ENCODE assay signal across 18 mouse cellular contexts in genomic region chr17:66263405-66263804, GRCm38 (mm10).
"Had no signal": no experiment of that assay in that cellular context is flagged by ENCODE, and none has a peak within 500 bp of the region (broad histone marks: within the 10 kb centered on the region; RNA-seq: fewer than 3 reads in every experiment).

No protein-coding gene starts in this region.

- H3K27me3 ChIP-seq: neural tube, embryonic 13.5 days; neural tube, embryonic 15.5 days; stomach, embryonic 15.5 days had no signal

- H3K36me3 ChIP-seq: midbrain, embryonic 10.5 days; midbrain, embryonic 12.5 days; neural tube, embryonic 13.5 days; neural tube, embryonic 15.5 days; stomach, embryonic 15.5 days had no signal

- H3K27ac ChIP-seq: midbrain, embryonic 10.5 days; midbrain, embryonic 12.5 days; neural tube, embryonic 13.5 days; neural tube, embryonic 15.5 days; stomach, embryonic 15.5 days had no signal

- H3K4me2 ChIP-seq: lung, embryonic 14.5 days; midbrain, embryonic 12.5 days; neural tube, embryonic 13.5 days; neural tube, embryonic 15.5 days; stomach, embryonic 15.5 days had no signal

- ATAC-seq: midbrain, embryonic 16.5 days had no signal

- H3K9me3 ChIP-seq: midbrain, embryonic 10.5 days; midbrain, embryonic 12.5 days; neural tube, embryonic 13.5 days; neural tube, embryonic 15.5 days; stomach, embryonic 15.5 days had no signal

- H3K4me3 ChIP-seq: midbrain, embryonic 10.5 days; midbrain, embryonic 12.5 days; myocyte; neural tube, embryonic 13.5 days; neural tube, embryonic 15.5 days; stomach, embryonic 15.5 days had no signal

- H3K9ac ChIP-seq: lung, embryonic 14.5 days; midbrain, embryonic 12.5 days; neural tube, embryonic 13.5 days; neural tube, embryonic 15.5 days; stomach, embryonic 15.5 days had no signal

- H3K4me1 ChIP-seq: neural tube, embryonic 13.5 days; neural tube, embryonic 15.5 days; stomach, embryonic 15.5 days had no signal

- DNase-seq: lung, adult 18-20 months; lung, embryonic 14.5 days; lung, postnatal 10 days; lung, postnatal 4 days; midbrain, embryonic 14.5 days; retina, postnatal 1 day; right cerebral cortex, adult 18-20 months; right cerebral cortex, postnatal 25 days; right cerebral cortex, postnatal 4 days; thymus, adult 2 months; thymus, postnatal 25 days had no signal
